Mouse (Mus musculus) midbrain, embryonic 11.5 days (tissue): ENCODE data around the gene Cyp3a16. TPM values are rescaled to one million over a fixed set of nuclear protein-coding genes. Genes with fewer than 3 reads are reported as not detected.

ENCODE experiments used
- polyA plus RNA-seq: library from polyadenylated mRNA; unstranded; fragments of >200 nt; fragmentation: Nextera tagmentation; extraction: Ambion mirVana; gene quantifications from 2 replicates; pipeline ENCODE4 v1.2.1, GENCODE M21; 2014

Gene Cyp3a16
- polyA plus RNA-seq, 1 experiment from 2014 or later: not detected

Other genes with a start within 250 kb of the Cyp3a16 start
- 43.2 and 48.9 TPM in 2 replicates for gene Zfp655, start 238.0 kb downstream of the Cyp3a16 start, polyA plus RNA-seq
- gene Zscan25, start 189.2 kb downstream of the Cyp3a16 start, polyA plus RNA-seq: 0.61 and 1.0 TPM in 2 replicates
- not detected in 2 replicates for gene Cyp3a57, start 124.4 kb downstream of the Cyp3a16 start, polyA plus RNA-seq
- gene Cyp3a41b, start 115.0 kb upstream of the Cyp3a16 start, polyA plus RNA-seq: not detected in 2 replicates